Mouse (Mus musculus) thymus, adult 2 months (tissue): ENCODE measurements at regions not wholly inside any gene's neighbourhood (a gene's known extent, or its start where the extent isn't known, plus 50 kb on each side); places are given as distances from the start of the nearest gene placed in this dataset.

Experiments used
- CTCF ChIP-seq: fragments of 200-500 bp; IDR thresholded peaks from 2 replicates; pipeline ENCODE4 v1.5.1; 2012; ENCODE audit warnings: mild to moderate bottlenecking, control low read depth, low read length, moderate library complexity, borderline replicate concordance; ENCODE audit not compliant: control insufficient read depth, poor library complexity, insufficient read depth; ENCODE audit errors: extremely low read depth
- POLR2A ChIP-seq: fragments of 200-500 bp; IDR thresholded peaks from 2 replicates; pipeline ENCODE4 v1.6.1; 2012; ENCODE audit warnings: mild to moderate bottlenecking, low read length, control low read depth, moderate library complexity; ENCODE audit not compliant: control insufficient read depth, poor library complexity, insufficient read depth; ENCODE audit errors: extremely low read depth

- TF ChIP-seq POLR2A (no peak), CTCF (no peak)
Measured at GRCm38 (mm10) chr6:140883651-140884050, 154.6 kb downstream of the Gm11077 start.
